In the genomic region with DNA sequence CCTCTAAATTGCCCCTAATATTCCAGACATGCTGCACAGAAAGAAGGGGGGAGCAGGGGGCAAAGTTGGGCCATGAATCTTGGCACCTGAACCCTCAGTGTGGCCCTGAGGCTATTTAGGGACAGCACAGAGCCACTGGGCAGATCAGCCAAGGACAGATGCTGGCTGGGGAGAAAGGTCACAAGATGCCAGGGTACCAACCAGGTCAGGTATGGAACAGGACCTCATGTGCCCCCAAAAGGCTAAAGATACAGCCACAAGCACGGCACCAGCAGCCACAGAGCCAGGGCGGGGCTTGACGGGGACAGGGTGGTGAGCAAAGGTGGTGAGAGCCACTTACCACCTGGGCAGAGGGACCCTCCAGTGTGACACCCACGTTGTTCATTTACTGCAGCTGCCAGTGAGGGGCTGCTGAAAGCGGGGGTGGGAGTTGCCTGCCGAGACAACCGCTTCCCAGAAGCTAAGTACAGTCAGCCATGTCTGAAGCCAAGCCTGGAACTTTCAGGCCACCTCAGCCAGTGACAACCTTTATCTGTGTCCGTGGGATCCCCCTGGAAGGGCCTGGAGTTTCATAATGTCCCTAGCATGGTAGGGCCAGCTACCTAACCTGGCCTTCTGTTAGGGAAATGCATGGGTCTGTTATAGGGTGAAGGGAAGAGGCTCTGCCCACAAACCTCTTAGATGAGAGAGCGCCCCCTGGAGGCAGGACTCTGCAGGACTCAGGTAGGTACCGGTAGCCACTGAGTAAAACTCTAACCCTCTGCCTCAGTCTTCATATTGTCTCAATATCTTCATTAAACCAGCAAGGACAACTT, we compare ENCODE assay signal across 10 mouse cellular contexts. TPM values are rescaled to one million over a fixed set of nuclear protein-coding genes. Genes with fewer than 3 reads are reported as not detected.
DNase-seq lines count a peak whose midpoint lies in the region; ATAC-seq and TF ChIP-seq lines count a peak whose summit lies in the region.
"Had no signal": no experiment of that assay in that cellular context is flagged by ENCODE, and none has a peak within 500 bp of the region (broad histone marks: within the 10 kb centered on the region; RNA-seq: fewer than 3 reads in every experiment).

No protein-coding gene starts in this region.

- no peak overlapping the region for H3K4me3 ChIP-seq in forebrain, embryonic 10.5 days
- no peak overlapping the region for H3K4me3 ChIP-seq in forebrain, embryonic 12.5 days (replicated peaks)
- H3K4me3 ChIP-seq in G1E (ENCODE audit: low read depth, low read length): no peak overlapping the region
- H3K4me3 ChIP-seq in cerebellum, adult 2 months (replicated peaks; ENCODE audit: insufficient read depth, low read depth, low read length): no peak overlapping the region
- H3K4me3 ChIP-seq: stomach, embryonic 15.5 days had no signal

- no peak overlapping the region for H3K9ac ChIP-seq in forebrain, embryonic 12.5 days
- H3K9ac ChIP-seq: stomach, embryonic 15.5 days had no signal

- no peak overlapping the region for H3K27ac ChIP-seq in forebrain, embryonic 10.5 days
- no peak overlapping the region for H3K27ac ChIP-seq in forebrain, embryonic 12.5 days
- no peak overlapping the region for H3K27ac ChIP-seq in cerebellum, adult 2 months (ENCODE audit: insufficient read depth, low read length)
- H3K27ac ChIP-seq: stomach, embryonic 15.5 days had no signal

- no peak overlapping the region for H3K4me2 ChIP-seq in forebrain, embryonic 12.5 days
- H3K4me2 ChIP-seq: stomach, embryonic 15.5 days had no signal

- no peaks in the 10 kb centered on the region for H3K9me3 ChIP-seq in forebrain, embryonic 10.5 days
- no peaks in the 10 kb centered on the region for H3K9me3 ChIP-seq in forebrain, embryonic 12.5 days
- H3K9me3 ChIP-seq in G1E (replicated peaks): no peaks in the 10 kb centered on the region
- H3K9me3 ChIP-seq: stomach, embryonic 15.5 days had no signal

- H3K4me1 ChIP-seq in forebrain, embryonic 10.5 days: peaks cover 31% of the 10 kb centered on the region
- peaks cover 28% of the 10 kb centered on the region; the same call in 1 of the 2 replicates for H3K4me1 ChIP-seq in forebrain, embryonic 12.5 days
- peaks cover 5% of the 10 kb centered on the region; the same call in 1 of the 2 replicates for H3K4me1 ChIP-seq in G1E (ENCODE audit: insufficient read depth, low read depth, low read length)
- H3K4me1 ChIP-seq in cerebellum, adult 2 months (ENCODE audit: control insufficient read depth, insufficient read depth, low read length): peaks cover 12% of the 10 kb centered on the region
- H3K4me1 ChIP-seq: stomach, embryonic 15.5 days had no signal

- WGBS in forebrain, embryonic 10.5 days: 62% methylated on average over 10 of the region's 10 CpGs
- WGBS in forebrain, embryonic 12.5 days: 59% methylated on average over 10 of the region's 10 CpGs
- WGBS in cerebellum, adult 2 months: 74% methylated on average over 10 of the region's 10 CpGs

- no peak for TF ChIP-seq POLR2A in cerebellum, adult 2 months (IDR thresholded peaks at IDR 0.05; ENCODE audit: borderline replicate concordance, insufficient read depth, low read length)

- TF ChIP-seq CTCF in G1E (IDR thresholded peaks at IDR 0.05; ENCODE audit: low read depth, low read length): peak; percentile 64
- peak; percentile 58; the same call in 1 of the 2 replicates for TF ChIP-seq CTCF in cerebellum, adult 2 months (IDR thresholded peaks at IDR 0.05; ENCODE audit: borderline replicate concordance, insufficient read depth, low read depth, low read length)

- ATAC-seq in forebrain, embryonic 12.5 days (ENCODE audit: low FRiP score): no peak
- ATAC-seq in G1E (ENCODE audit: extremely low read depth, insufficient number of reproducible peaks, low FRiP score, poor library complexity, severe bottlenecking): no peak
- ATAC-seq: Patski had no signal

- peak; percentile 67 for DNase-seq in forebrain, embryonic 10.5 days (ENCODE audit: extremely low spot score, low spot score)
- peak; percentile 43 for DNase-seq in G1E (ENCODE audit: low spot score)
- DNase-seq in cerebellum, adult 2 months: peak; percentile 39 to 49
- DNase-seq in gastrocnemius, postnatal 25 days: peak; percentile 82
- peak; percentile 73 for DNase-seq in layer of hippocampus, adult 11-12 months (ENCODE audit: low spot score)
- peak; percentile 52 for DNase-seq in lung, postnatal 25 days (ENCODE audit: low spot score)
- DNase-seq in spleen, postnatal 36 days (ENCODE audit: low spot score in 2 of 2): peak; percentile 12 to 20

- no peaks in the 10 kb centered on the region for H3K27me3 ChIP-seq in forebrain, embryonic 10.5 days (ENCODE audit: poor library complexity, severe bottlenecking)
- H3K27me3 ChIP-seq in forebrain, embryonic 12.5 days: no peaks in the 10 kb centered on the region
- H3K27me3 ChIP-seq in G1E (ENCODE audit: insufficient read depth, low read length): peaks cover 11% of the 10 kb centered on the region; the same call in 1 of the 2 replicates
- no peaks in the 10 kb centered on the region for H3K27me3 ChIP-seq in cerebellum, adult 2 months (ENCODE audit: control insufficient read depth, insufficient read depth, low read length)
- H3K27me3 ChIP-seq: stomach, embryonic 15.5 days had no signal

- H3K36me3 ChIP-seq in forebrain, embryonic 10.5 days (replicated peaks): no peaks in the 10 kb centered on the region
- no peaks in the 10 kb centered on the region for H3K36me3 ChIP-seq in forebrain, embryonic 12.5 days (replicated peaks)
- H3K36me3 ChIP-seq in G1E (replicated peaks): no peaks in the 10 kb centered on the region
- H3K36me3 ChIP-seq: stomach, embryonic 15.5 days had no signal

RNA-seq across cellular contexts. Expression of a gene that starts 50.7 kb away (rescaled TPM):
- 5.0 and 6.5 TPM in 2 replicates for polyA plus RNA-seq in forebrain, embryonic 10.5 days (2016; fragmentation: Nextera tagmentation; extraction: Ambion mirVana)
- polyA plus RNA-seq in forebrain, embryonic 12.5 days (2016; fragmentation: Nextera tagmentation; extraction: Ambion mirVana): 13.7 and 14.0 TPM in 2 replicates
- total RNA-seq in G1E (2014; fragmentation: Nextera tagmentation) (not detected in 2 replicates), G1E (2017) (0.11 and 0.58 TPM in 2 replicates)
- polyA plus RNA-seq in G1E (2012): not detected in 2 replicates
- polyA plus RNA-seq in cerebellum, adult 2 months (2012; rRNA removed): 31.9 and 36.7 TPM in 2 replicates
- total RNA-seq in gastrocnemius, postnatal 25 days (2021): 1 to 10 TPM; 1.8 to 6.9 TPM

Comparison
In these comparisons a context has a peak if more than half of its experiments do, and no peak if none do; other contexts are left out.
1. DNase-seq: peak in every context shown above with its lines; median percentile 82 in gastrocnemius, postnatal 25 days; 73 in layer of hippocampus, adult 11-12 months; 67 in forebrain, embryonic 10.5 days; 52 in lung, postnatal 25 days; 44 in cerebellum, adult 2 months; 43 in G1E; 16 in spleen, postnatal 36 days.